Mouse (Mus musculus) hindbrain, embryonic 11.5 days (tissue): Measurements from ENCODE around the gene Gm49358. TPM values are rescaled to one million over a fixed set of nuclear protein-coding genes. Genes with fewer than 3 reads are reported as not detected.

ENCODE experiments used
- ATAC-seq: fragments of 200-750 bp; cut with Nextera tagmentation; 2 replicates; pipeline ENCODE4 v1.8.0; 2017; ENCODE audit warnings: mild to moderate bottlenecking, moderate TSS enrichment, moderate library complexity; ENCODE audit not compliant: low FRiP score
- DNase-seq: peaks from one replicate; pipeline ENCODE4 v3.0.0-alpha.2; 2015; ENCODE audit warnings: low spot score
- H3K27ac ChIP-seq: fragments of 300-500 bp; sonication (generic); 2 replicates; pipeline ENCODE4 v1.5.1; 2014; ENCODE audit warnings: mild to moderate bottlenecking, low read depth, low read length
- H3K27me3 ChIP-seq: fragments of 300-500 bp; sonication (generic); 2 replicates; pipeline ENCODE4 v1.6.1; 2014; ENCODE audit warnings: mild to moderate bottlenecking, low read length, moderate library complexity, mixed read lengths; ENCODE audit not compliant: control insufficient read depth, insufficient read depth
- H3K36me3 ChIP-seq: fragments of 300-500 bp; sonication (generic); 2 replicates; pipeline ENCODE4 v1.6.1; 2014; ENCODE audit warnings: mild to moderate bottlenecking, low read length, moderate library complexity, mixed read lengths; ENCODE audit not compliant: control insufficient read depth, insufficient read depth
- H3K4me1 ChIP-seq: fragments of 300-500 bp; sonication (generic); replicated peaks from 2 replicates; pipeline ENCODE4 v1.6.1; 2014; ENCODE audit warnings: low read length, mixed read lengths; ENCODE audit not compliant: control insufficient read depth, insufficient read depth
- H3K4me2 ChIP-seq: fragments of 300-500 bp; sonication (generic); replicated peaks from 2 replicates; pipeline ENCODE4 v1.6.1; 2014; ENCODE audit warnings: mild to moderate bottlenecking, low read depth, low read length
- H3K4me3 ChIP-seq: fragments of 300-500 bp; sonication (generic); 2 replicates; pipeline ENCODE4 v1.5.1; 2014; ENCODE audit warnings: low read depth, low read length
- H3K9ac ChIP-seq: fragments of 300-500 bp; sonication (generic); 2 replicates; pipeline ENCODE4 v1.6.1; 2014; ENCODE audit warnings: low read depth, low read length
- H3K9me3 ChIP-seq: fragments of 300-500 bp; sonication (generic); 2 replicates; pipeline ENCODE4 v1.6.1; 2016; ENCODE audit warnings: low read length; ENCODE audit not compliant: control insufficient read depth
- WGBS: fragments of 180-500 bp; shearing (Covaris S2); extraction: QIAGEN DNeasy Blood & Tissue Kit; methylation state at CpG from one replicate; pipeline ENCODE4 v1.1.7; 2014; 5-methylcytosine and 5-hydroxymethylcytosine counted together
- polyA plus RNA-seq: library from polyadenylated mRNA; unstranded; fragments of >200 nt; fragmentation: Nextera tagmentation; extraction: Ambion mirVana; gene quantifications from 2 replicates; pipeline ENCODE4 v1.2.1, GENCODE M21; 2014

Gene Gm49358
- polyA plus RNA-seq, 1 experiment from 2014 or later = not detected

DNA sequence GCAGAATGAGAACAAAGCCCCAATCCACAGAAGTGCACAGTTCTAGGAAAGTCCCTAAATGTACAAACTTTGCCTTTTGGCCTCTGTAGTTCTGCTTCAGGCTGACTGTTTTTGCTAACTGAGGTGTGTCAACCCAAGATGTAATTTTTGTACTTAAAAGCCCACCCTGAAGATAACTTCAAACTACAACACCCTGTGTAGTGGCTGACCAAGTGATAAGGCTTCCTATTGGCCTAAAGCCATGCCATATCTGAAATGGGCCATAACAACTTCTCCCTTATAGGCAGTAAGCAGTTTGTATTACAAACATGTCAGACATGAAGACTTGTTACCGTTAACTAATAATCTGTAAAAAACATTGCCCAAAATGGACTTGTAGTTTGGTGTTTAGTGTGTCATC lies 6.0 kb upstream of the Gm49358 start:
- Histone ChIP-seq H3K27me3 (no peaks in the 10 kb centered on the region), H3K9ac (no peak overlapping the region), H3K4me2 (no peak overlapping the region), H3K4me3 (no peak overlapping the region), H3K27ac (no peak overlapping the region), H3K9me3 (no peaks in the 10 kb centered on the region), H3K4me1 (no peaks in the 10 kb centered on the region), H3K36me3 (no peaks in the 10 kb centered on the region)
- ATAC-seq = no peak
- 92% methylated on average over 1 of the region's 1 CpGs for WGBS
- no peak for DNase-seq

DNA sequence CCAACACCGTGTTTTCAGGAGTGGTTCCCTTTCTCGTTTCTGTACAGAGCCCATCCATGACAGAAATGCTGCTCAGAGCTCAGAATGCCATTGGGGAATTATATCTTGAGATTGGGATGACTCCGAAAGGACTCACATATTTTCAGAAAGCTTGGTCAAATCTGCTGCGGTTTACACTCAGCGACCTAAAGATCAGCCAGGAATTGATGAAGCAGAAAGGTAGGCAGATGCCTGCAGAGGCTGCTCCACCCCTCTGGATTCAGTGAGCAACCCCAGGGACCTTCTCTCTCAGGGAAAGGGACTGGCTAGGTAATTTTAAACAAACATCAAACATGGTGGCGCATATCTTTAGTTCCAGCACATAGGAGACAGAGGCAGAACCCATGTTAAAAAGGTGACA lies 5.6 kb upstream of the Gm49358 start:
- no peak overlapping the region for H3K4me2 ChIP-seq
- H3K27ac ChIP-seq = no peak overlapping the region
- DNase-seq (no peak), ATAC-seq (no peak)
- no peaks in the 10 kb centered on the region for H3K4me1 ChIP-seq
- H3K4me3 ChIP-seq = no peak overlapping the region
- 89% methylated on average over 6 of the region's 6 CpGs for WGBS
- H3K27me3 ChIP-seq = no peaks in the 10 kb centered on the region
- H3K9ac ChIP-seq = no peak overlapping the region
- no peaks in the 10 kb centered on the region for H3K36me3 ChIP-seq
- H3K9me3 ChIP-seq = no peaks in the 10 kb centered on the region

- H3K9ac ChIP-seq = no peak overlapping the region
- H3K36me3 ChIP-seq = no peaks in the 10 kb centered on the region
- no peak for ATAC-seq
- H3K4me1 ChIP-seq = no peaks in the 10 kb centered on the region
- no peaks in the 10 kb centered on the region for H3K9me3 ChIP-seq
- no peak overlapping the region for H3K27ac ChIP-seq
- H3K4me2 ChIP-seq = no peak overlapping the region
- H3K27me3 ChIP-seq = no peaks in the 10 kb centered on the region
- no peak for DNase-seq
- no peak overlapping the region for H3K4me3 ChIP-seq
- 77% methylated on average over 1 of the region's 1 CpGs for WGBS
Measured at GRCm38 (mm10) chr10:86761236-86761635, 2.5 kb upstream of the Gm49358 start.

- no peaks in the 10 kb centered on the region for H3K36me3 ChIP-seq
- no peaks in the 10 kb centered on the region for H3K9me3 ChIP-seq
- ATAC-seq (no peak), DNase-seq (no peak)
- H3K4me3 ChIP-seq = no peak overlapping the region
- no peaks in the 10 kb centered on the region for H3K4me1 ChIP-seq
- no peak overlapping the region for H3K9ac ChIP-seq
- no peaks in the 10 kb centered on the region for H3K27me3 ChIP-seq
- WGBS = 51% methylated on average over 7 of the region's 7 CpGs
- H3K27ac ChIP-seq = no peak overlapping the region
- H3K4me2 ChIP-seq = no peak overlapping the region
Measured at GRCm38 (mm10) chr10:86761722-86762383, 1.9 kb upstream of the Gm49358 start.

- no peak for DNase-seq
- H3K4me2 ChIP-seq = no peak overlapping the region
- H3K4me3 ChIP-seq = no peak overlapping the region
- no peaks in the 10 kb centered on the region for H3K4me1 ChIP-seq
- H3K27ac ChIP-seq = no peak overlapping the region
- H3K9me3 ChIP-seq = no peaks in the 10 kb centered on the region
- H3K36me3 ChIP-seq = no peaks in the 10 kb centered on the region
- H3K27me3 ChIP-seq = no peaks in the 10 kb centered on the region
- no peak overlapping the region for H3K9ac ChIP-seq
- 85% methylated on average over 3 of the region's 3 CpGs for WGBS
- ATAC-seq = no peak
Measured at GRCm38 (mm10) chr10:86762384-86762730, 1.4 kb upstream of the Gm49358 start.

DNA sequence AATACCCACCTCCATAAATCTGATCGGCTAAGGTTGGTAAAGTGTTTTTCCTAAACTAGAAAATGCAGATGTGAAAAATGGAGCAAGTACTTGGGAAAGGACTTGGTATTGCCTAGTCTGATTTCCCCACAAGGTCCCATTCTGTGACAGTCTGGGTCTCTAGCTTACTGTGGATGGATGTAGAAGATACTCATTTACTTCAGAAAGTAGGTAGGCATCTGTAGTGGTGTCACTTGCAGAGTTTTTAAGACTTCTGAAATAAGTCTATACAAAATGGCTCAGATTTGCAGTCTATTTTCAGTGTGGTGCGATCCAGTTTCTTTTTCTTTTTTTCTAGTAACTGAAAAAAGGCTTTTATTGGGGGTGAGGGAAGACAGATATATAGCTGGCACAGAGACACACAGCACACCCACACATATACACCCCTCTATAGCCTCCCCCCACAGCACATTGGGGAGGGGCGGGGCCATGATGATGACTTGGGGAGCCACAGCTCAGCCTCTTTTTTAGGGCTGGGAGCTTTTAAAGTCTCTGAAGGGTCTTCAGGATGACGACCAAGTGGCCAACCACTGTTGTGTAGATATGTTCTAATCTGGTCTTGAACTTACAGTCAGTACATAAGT lies 1.7 kb downstream of the Gm49358 start:
- DNase-seq = no peak
- no peak overlapping the region for H3K27ac ChIP-seq
- H3K4me3 ChIP-seq = no peak overlapping the region
- WGBS = 89% methylated on average over 4 of the region's 4 CpGs
- no peaks in the 10 kb centered on the region for H3K4me1 ChIP-seq
- H3K36me3 ChIP-seq = no peaks in the 10 kb centered on the region
- ATAC-seq = no peak
- H3K9me3 ChIP-seq = no peaks in the 10 kb centered on the region
- H3K4me2 ChIP-seq = no peak overlapping the region
- H3K9ac ChIP-seq = no peak overlapping the region
- no peaks in the 10 kb centered on the region for H3K27me3 ChIP-seq

GRCm38 (mm10) chr10:86769216-86769615 lies 5.4 kb downstream of the Gm49358 start:
- DNase-seq = no peak
- no peaks in the 10 kb centered on the region for H3K36me3 ChIP-seq
- no peak overlapping the region for H3K4me3 ChIP-seq
- ATAC-seq = no peak
- H3K9me3 ChIP-seq = no peaks in the 10 kb centered on the region
- 64% methylated on average over 5 of the region's 5 CpGs for WGBS
- H3K9ac ChIP-seq = no peak overlapping the region
- no peak overlapping the region for H3K4me2 ChIP-seq
- no peak overlapping the region for H3K27ac ChIP-seq
- no peaks in the 10 kb centered on the region for H3K27me3 ChIP-seq
- H3K4me1 ChIP-seq = no peaks in the 10 kb centered on the region

DNA sequence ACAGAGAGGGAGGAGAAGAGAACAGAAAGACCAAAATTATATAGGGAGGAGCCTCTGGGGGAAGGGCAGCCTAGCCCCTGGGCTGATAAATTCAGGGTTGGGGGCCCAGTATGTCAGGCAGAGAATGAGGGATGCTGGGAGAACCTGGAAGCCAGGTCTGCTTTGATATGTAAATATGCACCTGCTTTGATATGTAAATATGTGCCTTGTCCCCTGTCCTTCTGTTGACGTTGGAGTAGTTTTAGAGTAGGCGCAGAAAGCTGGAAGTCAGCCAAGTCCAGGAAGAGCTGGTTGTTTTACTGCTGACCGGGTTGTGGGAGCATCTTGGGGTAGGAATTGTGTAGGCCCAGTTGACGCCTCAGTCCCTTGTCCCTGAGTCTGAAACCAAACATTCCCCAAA lies 6.0 kb downstream of the Gm49358 start:
- Histone ChIP-seq H3K9me3 (no peaks in the 10 kb centered on the region), H3K4me3 (no peak overlapping the region), H3K9ac (no peak overlapping the region), H3K4me2 (no peak overlapping the region), H3K27me3 (no peaks in the 10 kb centered on the region), H3K27ac (no peak overlapping the region), H3K36me3 (no peaks in the 10 kb centered on the region), H3K4me1 (no peaks in the 10 kb centered on the region)
- DNase-seq = no peak
- 33% methylated on average over 4 of the region's 4 CpGs for WGBS
- ATAC-seq = peak; percentile 53; the same call in 1 of the 2 replicates

DNA sequence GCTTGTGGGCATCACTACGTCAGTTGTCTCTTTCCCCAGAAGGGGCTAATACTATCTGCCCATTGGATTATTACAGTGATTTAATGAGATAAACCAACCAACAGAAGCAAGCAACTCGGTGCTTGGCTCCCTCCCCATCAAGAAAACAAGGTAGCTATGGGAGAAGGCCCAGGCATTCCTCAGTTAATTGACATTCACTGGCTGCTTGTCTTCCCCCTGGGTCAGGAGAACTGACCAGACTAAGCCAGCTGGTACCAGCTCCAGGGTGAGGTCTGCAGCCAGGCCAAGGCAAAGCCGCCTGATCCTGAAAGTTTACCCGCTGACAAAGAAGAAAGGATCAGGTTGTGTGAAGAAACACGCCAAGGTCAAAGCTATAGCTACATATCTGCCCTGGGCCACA lies 7.9 kb downstream of the Gm49358 start:
- H3K36me3 ChIP-seq = no peaks in the 10 kb centered on the region
- DNase-seq (no peak), ATAC-seq (no peak)
- H3K27me3 ChIP-seq = no peaks in the 10 kb centered on the region
- H3K4me2 ChIP-seq = no peak overlapping the region
- no peak overlapping the region for H3K27ac ChIP-seq
- H3K4me1 ChIP-seq = no peaks in the 10 kb centered on the region
- H3K9me3 ChIP-seq = no peaks in the 10 kb centered on the region
- 87% methylated on average over 5 of the region's 5 CpGs for WGBS
- no peak overlapping the region for H3K4me3 ChIP-seq
- no peak overlapping the region for H3K9ac ChIP-seq
